18 mouse cellular contexts compared by ENCODE assay signal in genomic region chr7:70016611-70017010, GRCm38 (mm10).
"Had no signal": no experiment of that assay in that cellular context is flagged by ENCODE, and none has a peak within 500 bp of the region (broad histone marks: within the 10 kb centered on the region; RNA-seq: fewer than 3 reads in every experiment).

No protein-coding gene starts in this region.

- ATAC-seq: liver, postnatal 0 days; lung, postnatal 0 days; midbrain, embryonic 13.5 days had no signal

- H3K36me3 ChIP-seq: kidney, embryonic 15.5 days; limb, embryonic 12.5 days; limb, embryonic 15.5 days; midbrain, embryonic 13.5 days had no signal

- H3K4me3 ChIP-seq: kidney, embryonic 15.5 days; limb, embryonic 12.5 days; limb, embryonic 15.5 days; midbrain, embryonic 13.5 days had no signal

- H3K27me3 ChIP-seq: kidney, embryonic 15.5 days; limb, embryonic 12.5 days; limb, embryonic 15.5 days; midbrain, embryonic 13.5 days had no signal

- H3K9ac ChIP-seq: kidney, embryonic 15.5 days; limb, embryonic 12.5 days; limb, embryonic 15.5 days; liver, embryonic 14.5 days; liver, postnatal 0 days; lung, embryonic 14.5 days; midbrain, embryonic 13.5 days had no signal

- H3K4me2 ChIP-seq: kidney, embryonic 15.5 days; limb, embryonic 12.5 days; limb, embryonic 15.5 days; liver, embryonic 11.5 days; lung, embryonic 14.5 days; midbrain, embryonic 13.5 days had no signal

- DNase-seq: kidney, adult 8-10 months; kidney, postnatal 10 days; kidney, postnatal 36 days; left cerebral cortex, postnatal 4 days; liver, postnatal 0 days; lung, embryonic 14.5 days; right cerebral cortex, postnatal 4 days; thymus, adult 2 months; thymus, postnatal 14 days had no signal

- H3K27ac ChIP-seq: kidney, embryonic 15.5 days; limb, embryonic 12.5 days; limb, embryonic 15.5 days; liver, embryonic 14.5 days; macrophage; midbrain, embryonic 13.5 days; stomach, postnatal 0 days had no signal

- H3K9me3 ChIP-seq: kidney, embryonic 15.5 days; limb, embryonic 12.5 days; limb, embryonic 15.5 days; midbrain, embryonic 13.5 days had no signal

- H3K4me1 ChIP-seq: kidney, embryonic 15.5 days; limb, embryonic 12.5 days; limb, embryonic 15.5 days; midbrain, embryonic 13.5 days had no signal
